Mouse (Mus musculus): ENCODE data around the gene Gm21190. TPM values are rescaled to one million over a fixed set of nuclear protein-coding genes. Genes with fewer than 3 reads are reported as not detected.
"Not testable (repeated sequence)": the region's sequence is repeated elsewhere in the genome, so short reads cannot be mapped to it uniquely, and the experiment has no call there.

Gm21190 gene
- polyA plus RNA-seq, 1 experiment from 2014 or later: not detected

DNA sequence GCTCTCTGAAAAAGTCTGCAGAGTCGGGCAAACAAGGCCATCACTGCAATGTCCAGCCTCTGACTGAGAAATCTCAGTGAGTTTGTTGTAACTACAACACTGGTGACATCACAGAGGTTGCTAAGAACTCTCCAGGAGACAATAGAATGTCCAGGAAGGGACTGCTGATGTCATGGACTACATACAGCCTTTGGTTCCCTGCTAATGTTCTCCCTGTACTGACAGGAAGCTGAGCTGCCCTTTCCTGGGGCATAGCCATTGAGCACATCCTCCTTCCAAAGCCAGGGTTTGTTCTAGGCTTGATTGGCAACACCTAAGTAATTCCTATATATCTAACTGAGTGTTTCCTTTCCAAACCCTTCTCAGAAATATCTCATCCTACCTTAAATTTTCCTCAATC, 52.6 kb downstream of the Gm21190 start, which contains the start of gene Gm21149:
TSS of gene Gm21149 (minus strand) at position 101 of the 400 bp plus-strand sequence.
- WGBS: 63% methylated on average over 1 of the region's 1 CpGs
- H3K36me3 ChIP-seq; H3K4me1 ChIP-seq (replicated peaks); H3K4me3 ChIP-seq (replicated peaks); H3K9me3 ChIP-seq; H3K4me2 ChIP-seq (replicated peaks); H3K27ac ChIP-seq; ATAC-seq; H3K27me3 ChIP-seq (replicated peaks); H3K9ac ChIP-seq: not testable (repeated sequence)

Other genes with a start within 250 kb of the Gm21190 start
- not detected in 2 replicates for gene Gm21149, start 52.7 kb downstream of the Gm21190 start, polyA plus RNA-seq (2015; fragmentation: Nextera tagmentation; extraction: Ambion mirVana)
- 0.23 TPM in 1 of 2 replicates, not detected in the other for gene Gm21083, start 48.1 kb upstream of the Gm21190 start, polyA plus RNA-seq (2015; fragmentation: Nextera tagmentation; extraction: Ambion mirVana)
- gene Speer4d, start 89.8 kb upstream of the Gm21190 start, polyA plus RNA-seq (2015; fragmentation: Nextera tagmentation; extraction: Ambion mirVana): not detected in 2 replicates
- not detected in 2 replicates for gene 4930572O03Rik, start 127.8 kb upstream of the Gm21190 start, polyA plus RNA-seq (2015; fragmentation: Nextera tagmentation; extraction: Ambion mirVana)
- not detected in 2 replicates for gene Speer4c, start 185.0 kb upstream of the Gm21190 start, polyA plus RNA-seq (2015; fragmentation: Nextera tagmentation; extraction: Ambion mirVana)

All from intestine, embryonic 15.5 days (tissue).